In the genomic region with DNA sequence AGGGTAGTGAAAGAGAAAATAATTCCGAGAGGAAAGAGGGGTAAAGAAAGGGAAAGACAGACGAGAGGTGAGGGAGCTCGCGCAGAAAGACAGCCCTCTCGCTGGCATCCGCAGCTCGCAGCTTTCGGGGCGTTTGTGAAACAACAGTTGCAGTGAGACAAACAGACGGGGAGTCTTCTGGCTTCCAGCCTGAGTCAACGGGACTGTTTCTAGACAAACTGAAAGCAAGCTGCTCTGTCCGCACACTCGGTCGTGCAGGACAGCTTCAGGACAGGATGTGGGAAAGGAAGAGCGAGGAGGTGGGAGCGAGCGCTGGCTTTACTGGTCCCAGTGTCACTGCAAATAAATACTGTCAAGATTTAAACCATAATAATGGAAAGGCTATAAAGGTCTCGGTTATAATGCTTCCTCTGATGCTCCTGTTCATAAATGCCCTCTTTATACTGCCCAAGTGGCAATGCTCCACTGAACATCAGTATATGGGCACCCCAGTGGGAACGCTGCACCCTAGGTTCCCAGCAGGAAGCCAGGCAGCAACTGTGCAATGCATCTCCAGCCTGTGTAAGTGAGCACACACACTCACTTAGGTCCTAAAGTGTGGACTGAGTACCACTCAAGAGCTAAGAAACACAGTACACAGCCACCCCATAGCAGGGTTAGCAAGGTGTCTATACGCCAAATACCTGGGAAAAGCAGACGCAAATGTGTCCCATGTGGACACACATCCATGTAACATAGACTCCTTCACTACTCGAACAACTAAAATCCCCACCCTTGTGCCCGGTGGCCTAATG, we compare ENCODE assay signal across 23 mouse cellular contexts. TPM values are rescaled to one million over a fixed set of nuclear protein-coding genes. Genes with fewer than 3 reads are reported as not detected.
DNase-seq lines count a peak whose midpoint lies in the region; ATAC-seq and TF ChIP-seq lines count a peak whose summit lies in the region.
"Had no signal": no experiment of that assay in that cellular context is flagged by ENCODE, and none has a peak within 500 bp of the region (broad histone marks: within the 10 kb centered on the region; RNA-seq: fewer than 3 reads in every experiment).

No protein-coding gene starts in this region.

- H3K27me3 ChIP-seq in heart, embryonic 16.5 days (ENCODE audit: control insufficient read depth, insufficient read depth, low read length) = no peaks in the 10 kb centered on the region
- no peaks in the 10 kb centered on the region for H3K27me3 ChIP-seq in heart, adult 2 months (ENCODE audit: control insufficient read depth, insufficient read depth, low read length)
- no peaks in the 10 kb centered on the region; the same call in 1 of the 2 replicates for H3K27me3 ChIP-seq in lung, postnatal 0 days (replicated peaks; ENCODE audit: insufficient read depth, low read length)
- H3K27me3 ChIP-seq: CH12.LX; heart, embryonic 12.5 days; liver, embryonic 12.5 days; midbrain, embryonic 15.5 days; neural tube, embryonic 15.5 days; stomach, embryonic 15.5 days had no signal

- H3K9me3 ChIP-seq in heart, embryonic 16.5 days (replicated peaks; ENCODE audit: control insufficient read depth, low read length) = no peaks in the 10 kb centered on the region
- no peaks in the 10 kb centered on the region for H3K9me3 ChIP-seq in lung, postnatal 0 days (ENCODE audit: low read length)
- H3K9me3 ChIP-seq: G1E; heart, embryonic 12.5 days; liver, embryonic 12.5 days; midbrain, embryonic 15.5 days; neural tube, embryonic 15.5 days; stomach, embryonic 15.5 days had no signal

- DNase-seq in heart, adult 2 months = no peak
- no peak for DNase-seq in lung, adult 2 months
- no peak for DNase-seq in lung, postnatal 25 days (ENCODE audit: low spot score)
- peak; percentile 56 for DNase-seq in lung, postnatal 0 days (ENCODE audit: low spot score)
- peak; percentile 22 for DNase-seq in naive thymus-derived CD4-positive, alpha-beta T cell, adult 2 months (ENCODE audit: low read depth)
- no peak for DNase-seq in Muller cell, postnatal 12 days (ENCODE audit: inconsistent ontology term)
- DNase-seq: adrenal gland, adult 8-10 months; B cell, adult 2 months; cerebellum, adult 11-12 months; cerebellum, postnatal 10 days; kidney, adult 2 months; kidney, postnatal 25 days; right cerebral cortex, adult 18-20 months; right cerebral cortex, postnatal 4 days had no signal

- TF ChIP-seq EP300 in heart, adult 2 months (IDR thresholded peaks at IDR 0.05; ENCODE audit: insufficient read depth, low read depth, low read length) = no peak
- no peak for TF ChIP-seq EP300 in lung, postnatal 0 days (IDR thresholded peaks at IDR 0.05)

- H3K4me2 ChIP-seq in heart, embryonic 16.5 days (ENCODE audit: low read depth, low read length) = peak overlapping the region; percentile 36
- peak overlapping the region; percentile 20 for H3K4me2 ChIP-seq in lung, postnatal 0 days (replicated peaks; ENCODE audit: low read depth, low read length)
- H3K4me2 ChIP-seq: heart, embryonic 12.5 days; liver, embryonic 12.5 days; midbrain, embryonic 15.5 days; neural tube, embryonic 15.5 days; stomach, embryonic 15.5 days had no signal

- H3K4me3 ChIP-seq in heart, embryonic 16.5 days (ENCODE audit: low read length) = no peak overlapping the region
- H3K4me3 ChIP-seq in heart, adult 2 months = no peak overlapping the region
- peak overlapping the region; percentile 4 for H3K4me3 ChIP-seq in lung, adult 2 months (replicated peaks; ENCODE audit: extremely low read depth, low read depth, low read length)
- H3K4me3 ChIP-seq in lung, postnatal 0 days (ENCODE audit: low read depth, low read length) = no peak overlapping the region
- H3K4me3 ChIP-seq: heart, embryonic 12.5 days; layer of hippocampus, adult 2 months; liver, embryonic 12.5 days; midbrain, embryonic 15.5 days; neural tube, embryonic 15.5 days; stomach, embryonic 15.5 days had no signal

- H3K9ac ChIP-seq in heart, embryonic 16.5 days (ENCODE audit: low read length) = no peak overlapping the region
- H3K9ac ChIP-seq in heart, adult 2 months (ENCODE audit: low read depth, low read length) = no peak overlapping the region
- H3K9ac ChIP-seq in lung, postnatal 0 days (replicated peaks; ENCODE audit: low read depth) = no peak overlapping the region
- H3K9ac ChIP-seq: heart, embryonic 12.5 days; liver, embryonic 12.5 days; midbrain, embryonic 15.5 days; neural tube, embryonic 15.5 days; stomach, embryonic 15.5 days had no signal

- WGBS in heart, embryonic 16.5 days = 76% methylated on average over 23 of the region's 23 CpGs
- WGBS in heart, adult 2 months = 50% methylated on average over 23 of the region's 23 CpGs
- WGBS in lung, adult 2 months = 49% methylated on average over 23 of the region's 23 CpGs
- WGBS in lung, postnatal 0 days = 50% methylated on average over 23 of the region's 23 CpGs

- H3K36me3 ChIP-seq in heart, embryonic 16.5 days (ENCODE audit: control insufficient read depth, insufficient read depth) = no peaks in the 10 kb centered on the region
- H3K36me3 ChIP-seq in heart, adult 2 months (ENCODE audit: control insufficient read depth, insufficient read depth, low read length) = no peaks in the 10 kb centered on the region
- H3K36me3 ChIP-seq in lung, postnatal 0 days (ENCODE audit: insufficient read depth, low read length) = no peaks in the 10 kb centered on the region
- H3K36me3 ChIP-seq: midbrain, embryonic 15.5 days; neural tube, embryonic 15.5 days; stomach, embryonic 15.5 days had no signal

- TF ChIP-seq POLR2A in heart, adult 2 months (IDR thresholded peaks at IDR 0.05; ENCODE audit: insufficient read depth, low read depth, low read length) = no peak
- TF ChIP-seq POLR2A in lung, adult 2 months (IDR thresholded peaks at IDR 0.05; ENCODE audit: borderline replicate concordance, extremely low read depth, low read depth, low read length) = no peak

- ATAC-seq in heart, embryonic 16.5 days (replicated peaks; ENCODE audit: extremely low read depth, insufficient read depth, low FRiP score) = no peak
- peak; percentile 56 for ATAC-seq in lung, postnatal 0 days
- ATAC-seq: liver, embryonic 12.5 days; midbrain, embryonic 15.5 days had no signal

- no peak for TF ChIP-seq CTCF in heart, adult 2 months (IDR thresholded peaks at IDR 0.05)
- no peak for TF ChIP-seq CTCF in lung, adult 2 months (IDR thresholded peaks at IDR 0.05; ENCODE audit: insufficient read depth, low read length)
- TF ChIP-seq CTCF in lung, postnatal 0 days (IDR thresholded peaks at IDR 0.05) = no peak

- no peak overlapping the region for H3K27ac ChIP-seq in heart, embryonic 16.5 days (ENCODE audit: low read length)
- no peak overlapping the region for H3K27ac ChIP-seq in heart, adult 2 months
- H3K27ac ChIP-seq in lung, postnatal 0 days (ENCODE audit: low read length) = no peak overlapping the region
- H3K27ac ChIP-seq: layer of hippocampus, adult 2 months; liver, embryonic 12.5 days; midbrain, embryonic 15.5 days; neural tube, embryonic 15.5 days; stomach, embryonic 15.5 days had no signal

- intact Hi-C loops in heart, adult 2 months (cut with DNase I) = no loop called here

- H3K4me1 ChIP-seq in heart, embryonic 16.5 days (ENCODE audit: control insufficient read depth, insufficient read depth, low read length) = peaks cover 27% of the 10 kb centered on the region
- 0 out of 2 replicates have a peak, but pooled peaks cover 1% of the 10 kb centered on the region for H3K4me1 ChIP-seq in heart, adult 2 months (ENCODE audit: control insufficient read depth, insufficient read depth, low read length)
- peaks cover 9% of the 10 kb centered on the region for H3K4me1 ChIP-seq in lung, adult 2 months (ENCODE audit: control insufficient read depth, insufficient read depth, low read length)
- H3K4me1 ChIP-seq in lung, postnatal 0 days (ENCODE audit: insufficient read depth, low read depth, low read length) = no peaks in the 10 kb centered on the region

- H3K79me2 ChIP-seq in heart, adult 2 months (replicated peaks; ENCODE audit: control insufficient read depth, insufficient read depth, low read length) = no peaks in the 10 kb centered on the region; the same call in none of the 2 replicates

RNA-seq across cellular contexts. Expression of a gene that starts 35.4 kb away (rescaled TPM):
- 44.1 and 44.6 TPM in 2 replicates for polyA plus RNA-seq in heart, embryonic 16.5 days (2015; fragmentation: Nextera tagmentation; extraction: Ambion mirVana)
- total RNA-seq in heart, adult 2 months (2021) = 10 to 100 TPM; 20.1 to 23.7 TPM
- polyA plus RNA-seq in heart, adult 2 months (2012; rRNA removed) = 17.4 and 21.2 TPM in 2 replicates
- polyA plus RNA-seq in lung, adult 2 months (2012; rRNA removed) = 36.3 and 39.2 TPM in 2 replicates
- 38.9 TPM in 2 replicates for polyA plus RNA-seq in lung, postnatal 0 days (2015; fragmentation: Nextera tagmentation; extraction: Ambion mirVana)

RNA-seq across cellular contexts. Expression of a gene that starts 39.7 kb away (rescaled TPM):
- 29.3 and 33.8 TPM in 2 replicates for polyA plus RNA-seq in heart, embryonic 16.5 days (2015; fragmentation: Nextera tagmentation; extraction: Ambion mirVana)
- total RNA-seq in heart, adult 2 months (2021) = 10 to 100 TPM; 40.1 to 42.5 TPM
- 25.3 and 36.8 TPM in 2 replicates for polyA plus RNA-seq in heart, adult 2 months (2012; rRNA removed)
- polyA plus RNA-seq in lung, adult 2 months (2012; rRNA removed) = 15.2 and 19.4 TPM in 2 replicates
- polyA plus RNA-seq in lung, postnatal 0 days (2015; fragmentation: Nextera tagmentation; extraction: Ambion mirVana) = 21.5 and 22.8 TPM in 2 replicates

Comparison
In these comparisons a context has a peak if more than half of its experiments do, and no peak if none do; other contexts are left out.
1. DNase-seq: peak in lung, postnatal 0 days (single experiment) and naive thymus-derived CD4-positive, alpha-beta T cell, adult 2 months (single experiment); none in heart, adult 2 months (0 of 2), lung, adult 2 months (single experiment), lung, postnatal 25 days (single experiment) and Muller cell, postnatal 12 days (single experiment).